Mouse (Mus musculus) fat pad, adult 2 months (tissue): ENCODE results near the gene Fnbp1l.

ENCODE experiments used
- DNase-seq: peaks from one replicate; pipeline ENCODE4 v3.0.0-alpha.2; 2011; ENCODE audit warnings: low read depth, low spot score; ENCODE audit errors: extremely low read depth

Fnbp1l gene

GRCm38 (mm10) chr3:122618991-122619930 lies at the start of gene Fnbp1l:
Gene Fnbp1l (minus strand): TSS chr3:122619715.
- no peak for DNase-seq

- DNase-seq, result no peak
These were observed 41.3 kb upstream of the Fnbp1l start for GRCm38 (mm10) chr3:122660795-122661194.

GRCm38 (mm10) chr3:122659261-122659917 lies 39.9 kb upstream of the Fnbp1l start:
- DNase-seq, result no peak

- DNase-seq, result no peak
These were observed 27.8 kb upstream of the Fnbp1l start for GRCm38 (mm10) chr3:122647195-122647837.

GRCm38 (mm10) chr3:122640286-122640685 lies 20.8 kb upstream of the Fnbp1l start:
- no peak for DNase-seq

- no peak for DNase-seq
These were observed 19.6 kb upstream of the Fnbp1l start for GRCm38 (mm10) chr3:122639197-122639475.

GRCm38 (mm10) chr3:122638329-122639196 lies 19.0 kb upstream of the Fnbp1l start:
- no peak for DNase-seq

GRCm38 (mm10) chr3:122637280-122637679 lies 17.8 kb upstream of the Fnbp1l start:
- no peak for DNase-seq

GRCm38 (mm10) chr3:122635246-122635645 lies 15.7 kb upstream of the Fnbp1l start:
- DNase-seq, result no peak

GRCm38 (mm10) chr3:122629580-122629979 lies 10.1 kb upstream of the Fnbp1l start:
- no peak for DNase-seq

- no peak for DNase-seq
These were observed 9.4 kb upstream of the Fnbp1l start for GRCm38 (mm10) chr3:122628956-122629355.

GRCm38 (mm10) chr3:122628546-122628945 lies 9.0 kb upstream of the Fnbp1l start:
- no peak for DNase-seq

GRCm38 (mm10) chr3:122627846-122628245 lies 8.3 kb upstream of the Fnbp1l start:
- DNase-seq, result no peak

- DNase-seq, result no peak
These were observed 5.1 kb upstream of the Fnbp1l start for GRCm38 (mm10) chr3:122624591-122624990.

GRCm38 (mm10) chr3:122620285-122620931 lies 893 bp upstream of the Fnbp1l start:
- DNase-seq, result no peak

GRCm38 (mm10) chr3:122619931-122620284 lies 393 bp upstream of the Fnbp1l start:
- DNase-seq, result no peak

- DNase-seq, result no peak
These were observed 1.1 kb downstream of the Fnbp1l start for GRCm38 (mm10) chr3:122618402-122618801.

- DNase-seq, result no peak
These were observed 1.7 kb downstream of the Fnbp1l start for GRCm38 (mm10) chr3:122617613-122618340.

- no peak for DNase-seq
These were observed 7.0 kb downstream of the Fnbp1l start for GRCm38 (mm10) chr3:122612537-122612936.

GRCm38 (mm10) chr3:122611761-122612160 lies 7.8 kb downstream of the Fnbp1l start:
- no peak for DNase-seq
